Mouse (Mus musculus) kidney, postnatal 0 days (tissue): ENCODE results near the gene Ctrb1. TPM values are rescaled to one million over a fixed set of nuclear protein-coding genes. Genes with fewer than 3 reads are reported as not detected.

Source experiments
- ATAC-seq: fragments of 200-750 bp; cut with Nextera tagmentation; replicated peaks from 2 replicates; pipeline ENCODE4 v1.8.0; 2017; ENCODE audit warnings: low read depth, moderate number of reproducible peaks, moderate TSS enrichment, moderate library complexity; ENCODE audit not compliant: low FRiP score
- DNase-seq: peaks from one replicate; pipeline ENCODE4 v3.0.0-alpha.2; 2016; ENCODE audit warnings: low spot score
- H3K27ac ChIP-seq: fragments of 300-500 bp; sonication (generic); 2 replicates; pipeline ENCODE4 v1.5.1; 2014; ENCODE audit warnings: mild to moderate bottlenecking
- H3K27me3 ChIP-seq: fragments of 300-500 bp; sonication (generic); 2 replicates; pipeline ENCODE4 v1.6.1; 2014; ENCODE audit warnings: low read length, mixed read lengths; ENCODE audit not compliant: insufficient read depth
- H3K36me3 ChIP-seq: fragments of 300-500 bp; sonication (generic); 2 replicates; pipeline ENCODE4 v1.6.1; 2014; ENCODE audit warnings: low read length, mixed read lengths; ENCODE audit not compliant: insufficient read depth
- H3K4me1 ChIP-seq: fragments of 300-500 bp; sonication (generic); replicated peaks from 2 replicates; pipeline ENCODE4 v1.6.1; 2014; ENCODE audit warnings: antibody characterized with exemption, low read length, mixed read lengths; ENCODE audit not compliant: insufficient read depth
- H3K4me2 ChIP-seq: fragments of 300-500 bp; sonication (generic); 2 replicates; pipeline ENCODE4 v1.6.1; 2014; ENCODE audit warnings: mild to moderate bottlenecking, low read length, moderate library complexity, mixed read lengths
- H3K4me3 ChIP-seq: fragments of 300-500 bp; sonication (generic); replicated peaks from 2 replicates; pipeline ENCODE4 v1.5.1; 2014; ENCODE audit warnings: low read depth, low read length
- H3K9ac ChIP-seq: fragments of 300-500 bp; sonication (generic); 2 replicates; pipeline ENCODE4 v1.6.1; 2014; ENCODE audit warnings: low read depth, low read length
- H3K9me3 ChIP-seq: fragments of 300-500 bp; sonication (generic); replicated peaks from 2 replicates; pipeline ENCODE4 v1.6.1; 2016; ENCODE audit warnings: low read length, inconsistent platforms, mixed read lengths
- CTCF ChIP-seq: IDR thresholded peaks from 2 replicates; pipeline ENCODE4 v1.5.1; 2016; ENCODE audit warnings: antibody characterized with exemption, low read depth, mild to moderate bottlenecking, moderate library complexity
- WGBS: fragments of 180-500 bp; shearing (Covaris S2); extraction: QIAGEN DNeasy Blood & Tissue Kit; methylation state at CpG from one replicate; pipeline ENCODE4 v1.1.7; 2014; 5-methylcytosine and 5-hydroxymethylcytosine counted together
- polyA plus RNA-seq: library from polyadenylated mRNA; unstranded; fragments of >200 nt; fragmentation: Nextera tagmentation; extraction: Ambion mirVana; gene quantifications from 2 replicates; pipeline ENCODE4 v1.2.1, GENCODE M21; 2015

Ctrb1 gene
- polyA plus RNA-seq, 1 experiment from 2014 or later, result not detected

GRCm38 (mm10) chr8:111708265-111708664 is 17.5 kb upstream of the Ctrb1 start:
- Histone ChIP-seq H3K4me3 (no peak overlapping the region), H3K4me1 (no peaks in the 10 kb centered on the region; the same call in 1 of the 2 replicates), H3K36me3 (peaks cover 38% of the 10 kb centered on the region), H3K9ac (no peak overlapping the region), H3K27ac (peak overlapping the region; percentile 79), H3K9me3 (no peaks in the 10 kb centered on the region), H3K27me3 (no peaks in the 10 kb centered on the region), H3K4me2 (no peak overlapping the region)
- ATAC-seq (peak; percentile 22), DNase-seq (no peak)
- 59% methylated on average over 6 of the region's 6 CpGs for WGBS
- no peak for TF ChIP-seq CTCF

GRCm38 (mm10) chr8:111705699-111706098 is 14.9 kb upstream of the Ctrb1 start:
- no peak overlapping the region for H3K27ac ChIP-seq
- H3K36me3 ChIP-seq, result peaks cover 18% of the 10 kb centered on the region; the same call in 1 of the 2 replicates
- no peaks in the 10 kb centered on the region; the same call in 1 of the 2 replicates for H3K4me1 ChIP-seq
- ATAC-seq (no peak), DNase-seq (no peak)
- no peak overlapping the region for H3K9ac ChIP-seq
- no peak for TF ChIP-seq CTCF
- H3K4me2 ChIP-seq, result no peak overlapping the region
- 65% methylated on average over 5 of the region's 5 CpGs for WGBS
- H3K27me3 ChIP-seq, result no peaks in the 10 kb centered on the region
- no peak overlapping the region for H3K4me3 ChIP-seq
- H3K9me3 ChIP-seq, result no peaks in the 10 kb centered on the region

DNA sequence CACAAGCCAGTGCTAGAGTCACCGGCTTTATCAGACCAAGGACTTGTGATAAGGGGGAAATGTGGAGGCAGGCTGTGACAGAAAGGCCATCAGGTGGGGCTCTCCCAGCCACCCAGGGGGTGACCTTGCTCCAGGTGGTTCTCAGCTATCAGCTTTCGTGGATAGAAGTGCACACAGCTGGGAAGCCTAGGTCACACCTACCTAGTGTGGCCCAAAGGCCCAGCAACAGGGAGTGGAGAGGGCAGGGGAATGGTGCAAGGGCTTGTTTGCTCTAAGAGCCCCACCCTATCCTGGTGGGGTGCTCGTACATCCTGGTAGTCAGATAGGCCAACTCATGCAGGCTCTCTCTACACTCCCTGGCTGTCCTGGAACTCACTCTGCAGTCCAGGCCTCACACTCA is 14.4 kb upstream of the Ctrb1 start:
- WGBS, result 55% methylated on average over 3 of the region's 3 CpGs
- Histone ChIP-seq H3K27ac (no peak overlapping the region), H3K4me2 (no peak overlapping the region), H3K9ac (no peak overlapping the region), H3K4me1 (no peaks in the 10 kb centered on the region; the same call in 1 of the 2 replicates), H3K9me3 (no peaks in the 10 kb centered on the region), H3K36me3 (peaks cover 13% of the 10 kb centered on the region; the same call in 1 of the 2 replicates), H3K4me3 (no peak overlapping the region), H3K27me3 (no peaks in the 10 kb centered on the region)
- no peak for DNase-seq
- no peak for TF ChIP-seq CTCF
- no peak for ATAC-seq

DNA sequence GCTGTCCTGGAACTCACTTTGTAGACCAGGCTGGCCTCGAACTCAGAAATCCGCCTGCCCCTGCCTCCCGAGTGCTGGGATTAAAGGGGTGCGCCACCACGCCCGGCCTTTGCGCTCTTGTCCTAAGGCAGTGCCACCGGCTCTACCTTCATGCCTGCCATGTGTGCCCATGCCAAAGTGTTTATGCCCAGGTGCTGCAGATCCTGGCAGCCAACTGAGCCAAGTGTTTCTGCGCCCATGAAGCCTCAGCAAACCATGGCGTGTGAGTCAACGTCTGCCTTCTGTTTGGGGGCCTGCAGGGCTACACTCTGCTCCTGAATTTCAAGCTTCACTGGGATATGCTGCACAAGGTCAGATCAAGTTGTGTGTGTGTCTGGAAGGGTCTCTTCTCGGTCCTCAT is 13.8 kb upstream of the Ctrb1 start:
- H3K4me1 ChIP-seq, result no peaks in the 10 kb centered on the region; the same call in 1 of the 2 replicates
- 91% methylated on average over 12 of the region's 12 CpGs for WGBS
- TF ChIP-seq CTCF, result no peak

DNA sequence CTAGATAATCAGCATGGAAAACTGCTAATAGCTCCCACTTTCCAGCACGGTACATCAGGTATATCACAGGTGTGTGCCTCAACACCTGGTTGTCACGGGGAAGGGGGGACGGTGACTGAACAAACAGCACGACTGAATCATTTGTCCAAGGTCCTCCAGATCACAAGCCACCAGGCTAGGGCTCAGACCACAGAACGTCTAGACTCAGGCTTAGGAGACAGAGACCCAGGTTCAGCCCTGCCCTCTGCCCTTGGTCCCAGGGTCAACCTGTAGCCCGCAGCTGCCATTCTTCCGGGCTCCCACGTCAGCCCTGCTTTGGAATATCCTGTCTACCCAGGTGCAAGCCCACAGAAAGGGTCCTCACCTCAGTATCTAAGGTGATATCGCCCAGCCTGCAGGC is 10.6 kb upstream of the Ctrb1 start:
- H3K4me2 ChIP-seq, result no peak overlapping the region
- TF ChIP-seq CTCF, result no peak
- no peaks in the 10 kb centered on the region for H3K27me3 ChIP-seq
- ATAC-seq (no peak), DNase-seq (no peak)
- H3K9ac ChIP-seq, result no peak overlapping the region
- H3K36me3 ChIP-seq, result no peaks in the 10 kb centered on the region
- no peaks in the 10 kb centered on the region for H3K4me1 ChIP-seq
- H3K27ac ChIP-seq, result no peak overlapping the region
- no peaks in the 10 kb centered on the region for H3K9me3 ChIP-seq
- H3K4me3 ChIP-seq, result no peak overlapping the region
- 70% methylated on average over 9 of the region's 9 CpGs for WGBS

More for the DNA sequence above, 13.8 kb upstream of the Ctrb1 start:
- ATAC-seq (no peak), DNase-seq (no peak)
- Histone ChIP-seq H3K27ac (no peak overlapping the region), H3K27me3 (no peaks in the 10 kb centered on the region), H3K9me3 (no peaks in the 10 kb centered on the region), H3K4me3 (no peak overlapping the region), H3K9ac (no peak overlapping the region), H3K36me3 (0 out of 2 replicates have a peak, but pooled peaks cover 8% of the 10 kb centered on the region), H3K4me2 (no peak overlapping the region)

GRCm38 (mm10) chr8:111700740-111701139 is 9.9 kb upstream of the Ctrb1 start:
- H3K27ac ChIP-seq, result no peak overlapping the region
- H3K9me3 ChIP-seq, result no peaks in the 10 kb centered on the region
- ATAC-seq (no peak), DNase-seq (no peak)
- H3K36me3 ChIP-seq, result no peaks in the 10 kb centered on the region
- 87% methylated on average over 5 of the region's 5 CpGs for WGBS
- H3K4me2 ChIP-seq, result no peak overlapping the region
- H3K9ac ChIP-seq, result no peak overlapping the region
- H3K4me3 ChIP-seq, result no peak overlapping the region
- no peaks in the 10 kb centered on the region for H3K4me1 ChIP-seq
- TF ChIP-seq CTCF, result no peak
- H3K27me3 ChIP-seq, result no peaks in the 10 kb centered on the region

- Histone ChIP-seq H3K9ac (no peak overlapping the region), H3K9me3 (no peaks in the 10 kb centered on the region), H3K27ac (no peak overlapping the region), H3K4me2 (no peak overlapping the region), H3K4me3 (no peak overlapping the region), H3K36me3 (no peaks in the 10 kb centered on the region), H3K4me1 (no peaks in the 10 kb centered on the region), H3K27me3 (no peaks in the 10 kb centered on the region)
- no peak for DNase-seq
- no peak for ATAC-seq
- WGBS, result 80% methylated on average over 3 of the region's 3 CpGs
- TF ChIP-seq CTCF, result no peak
Observed at GRCm38 (mm10) chr8:111700201-111700600, 9.4 kb upstream of the Ctrb1 start.
